Mouse (Mus musculus) heart, postnatal 25 days (tissue): ENCODE data around the gene Hip1r. TPM values are rescaled to one million over a fixed set of nuclear protein-coding genes. Genes with fewer than 3 reads are reported as not detected.
A peak's percentile ranks its signal among the peaks of the same experiment; 100 is the strongest.

Source experiments
- DNase-seq: peaks from one replicate; pipeline ENCODE4 v3.0.0; 2022; ENCODE audit warnings: low spot score
- intact Hi-C: fragments of 180-260 bp; cut with DNase I; formaldehyde crosslinking; loops from one replicate; pipeline ENCODE4 v1.15.1; 2025
- total RNA-seq, 2 experiments: library from RNA; stranded (reverse); gene quantifications; 2 replicates each; pipeline ENCODE4 v1.2.3; 2021

The Hip1r gene
- total RNA-seq = 10 to 100 TPM; 13.4 to 19.0 TPM

GRCm38 (mm10) chr5:123973299-123974178 lies at the start of gene Hip1r:
Gene Hip1r, plus strand, starts transcription at chr5:123973628.
- DNase-seq = peak; percentile 58
- intact Hi-C loops = loop anchor here (2.0 kb wide), 1 partner anchor 17 kb away; no protein-coding TSS in a partner anchor

DNA sequence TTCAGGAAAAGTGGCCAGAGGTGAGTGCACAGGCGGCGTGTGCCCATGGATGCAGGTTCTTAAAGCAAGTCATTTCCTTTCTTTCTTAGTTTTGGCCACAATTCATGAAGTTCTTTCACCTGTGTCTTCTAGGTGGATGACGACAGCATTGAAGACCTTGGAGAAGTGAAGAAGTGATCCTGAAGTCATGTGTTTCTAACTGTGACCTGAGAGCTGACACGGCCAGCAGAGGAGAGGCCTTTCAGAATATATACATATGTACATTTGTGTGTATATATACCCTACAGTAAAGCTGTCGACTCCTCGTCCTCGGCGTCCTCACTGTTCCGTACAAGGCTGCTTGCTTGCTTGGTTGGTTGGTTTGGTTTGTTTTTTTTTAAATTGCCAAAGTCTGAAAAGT lies 46.3 kb upstream of the Hip1r start, which contains the start of gene Gm43518:
TSS of gene Gm43518 (plus strand) at position 301 of the 400 bp plus-strand sequence.
- intact Hi-C loops = no loop called here

GRCm38 (mm10) chr5:123930508-123930989 lies 42.9 kb upstream of the Hip1r start, which contains the start of gene Ccdc62:
Gene Ccdc62, plus strand, starts transcription at chr5:123930679.
- intact Hi-C loops = no loop called here
- peak; percentile 86 for DNase-seq

More for the DNA sequence above, 46.3 kb upstream of the Hip1r start, which contains the start of gene Gm43518:
- no peak for DNase-seq

DNA sequence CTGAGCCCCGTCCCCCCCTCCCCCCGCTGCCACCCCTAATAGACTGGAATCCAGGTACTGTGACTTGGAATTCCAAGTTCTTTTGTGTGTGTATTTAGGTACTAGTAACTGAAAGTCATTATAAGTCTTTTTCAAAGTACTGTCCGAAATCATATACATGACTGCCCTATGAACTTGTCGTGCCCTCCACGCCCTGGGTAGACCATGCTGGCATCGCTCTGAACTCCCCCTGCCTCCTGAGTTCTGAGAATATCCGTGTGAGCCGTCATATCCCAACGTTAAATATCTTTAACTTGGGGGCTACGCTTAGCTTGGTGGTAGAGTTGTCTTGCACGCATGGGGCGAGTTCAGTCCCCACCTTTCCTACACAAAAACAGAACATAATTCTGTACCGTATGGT lies 42.3 kb upstream of the Hip1r start:
- no peak for DNase-seq
- intact Hi-C loops = no loop called here

- intact Hi-C loops = no loop called here
Observed at GRCm38 (mm10) chr5:123932927-123933326, 40.5 kb upstream of the Hip1r start.

GRCm38 (mm10) chr5:123933556-123933955 lies 39.9 kb upstream of the Hip1r start:
- no peak for DNase-seq
- intact Hi-C loops = no loop called here

More at GRCm38 (mm10) chr5:123932927-123933326, 40.5 kb upstream of the Hip1r start:
- no peak for DNase-seq

- no peak for DNase-seq
- intact Hi-C loops = no loop called here
Observed at GRCm38 (mm10) chr5:123933957-123934591, 39.4 kb upstream of the Hip1r start.

GRCm38 (mm10) chr5:123935931-123936330 lies 37.5 kb upstream of the Hip1r start:
- intact Hi-C loops = no loop called here
- no peak for DNase-seq

GRCm38 (mm10) chr5:123938479-123938878 lies 34.9 kb upstream of the Hip1r start:
- intact Hi-C loops = no loop called here
- no peak for DNase-seq

DNA sequence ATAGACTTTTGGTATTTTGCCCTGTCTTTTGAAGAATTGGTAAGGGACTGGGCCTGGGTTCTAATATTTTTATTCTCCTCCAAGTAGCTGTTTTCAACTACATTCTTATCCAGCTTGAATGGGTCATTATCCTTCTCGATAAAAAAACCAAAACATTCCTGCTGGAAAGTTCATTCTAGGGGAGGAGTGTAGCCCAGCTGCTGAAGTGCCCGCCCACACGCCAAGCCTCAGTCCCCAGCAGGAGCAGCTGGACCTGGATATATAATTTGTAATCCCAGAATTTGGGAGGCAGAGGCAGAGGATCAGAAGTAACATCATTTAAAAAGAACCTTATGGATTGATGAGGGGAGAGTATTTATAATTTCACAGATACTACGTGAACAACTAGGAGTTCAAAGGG lies 26.9 kb upstream of the Hip1r start:
- no peak for DNase-seq
- intact Hi-C loops = loop anchor here (2.0 kb wide), 1 partner anchor 138 kb away; no protein-coding TSS in a partner anchor

DNA sequence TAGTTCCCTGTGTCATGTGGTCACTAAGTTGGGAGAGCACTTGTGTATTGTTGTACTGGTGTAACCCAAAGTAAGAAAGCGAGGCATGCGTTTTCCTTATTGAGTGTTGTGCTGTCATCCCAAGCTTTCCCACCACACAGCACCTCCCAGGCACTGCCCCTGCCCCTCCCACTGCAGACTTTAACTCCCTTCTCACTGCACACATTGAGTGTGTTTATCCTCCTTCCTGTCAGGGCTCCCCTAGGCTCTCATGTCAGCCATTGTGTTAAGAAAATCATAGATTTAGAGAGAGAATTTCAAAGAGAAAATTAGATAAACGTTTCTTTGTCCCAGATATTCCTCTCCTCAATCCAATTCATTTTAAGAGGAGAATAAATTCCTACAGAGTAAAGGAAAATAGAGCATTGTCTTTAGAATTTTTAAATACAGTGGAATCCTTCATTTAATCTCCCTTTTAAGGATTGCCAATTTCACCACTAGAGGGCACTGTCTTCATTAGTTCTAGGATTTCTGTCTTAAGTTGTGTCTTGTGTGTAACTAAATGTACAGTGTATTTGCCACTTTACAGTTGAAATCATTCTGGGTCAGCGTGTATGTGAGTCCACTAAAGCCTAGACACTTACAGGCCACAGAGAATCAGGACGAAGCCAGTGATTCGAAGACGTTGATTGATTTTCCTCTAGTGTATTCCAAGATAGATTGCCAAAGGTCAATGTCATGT lies 26.2 kb upstream of the Hip1r start:
- intact Hi-C loops = loop anchor here (1.0 to 2.0 kb wide), 2 partner anchors 45 to 138 kb away; no protein-coding TSS in a partner anchor
- DNase-seq = no peak

GRCm38 (mm10) chr5:123952365-123953045 lies 20.9 kb upstream of the Hip1r start:
- intact Hi-C loops = no loop called here
- no peak for DNase-seq

GRCm38 (mm10) chr5:123957213-123957612 lies 16.2 kb upstream of the Hip1r start:
- DNase-seq = no peak
- intact Hi-C loops = no loop called here

DNA sequence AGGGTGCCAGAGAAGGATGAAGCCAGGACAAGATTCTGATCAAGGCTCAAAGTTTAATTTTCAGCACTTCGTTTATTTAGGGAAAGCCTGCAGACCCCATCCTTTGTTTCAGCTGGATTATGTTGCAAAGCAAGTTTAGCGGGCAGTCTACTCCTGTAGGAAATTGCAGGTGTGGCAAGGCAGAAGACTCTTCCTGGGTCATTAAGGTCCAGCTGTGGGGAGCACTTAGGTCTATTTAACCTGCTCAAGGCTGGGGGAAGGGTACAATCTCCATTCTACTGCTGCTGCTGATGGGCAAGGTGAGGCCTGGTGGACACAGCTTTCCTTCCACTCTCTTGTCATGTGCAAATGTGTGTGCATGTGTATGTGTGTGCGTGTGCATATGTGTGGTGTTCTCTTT lies 14.4 kb upstream of the Hip1r start:
- intact Hi-C loops = no loop called here
- DNase-seq = no peak

GRCm38 (mm10) chr5:123960129-123960528 lies 13.3 kb upstream of the Hip1r start:
- intact Hi-C loops = no loop called here
- DNase-seq = no peak

DNA sequence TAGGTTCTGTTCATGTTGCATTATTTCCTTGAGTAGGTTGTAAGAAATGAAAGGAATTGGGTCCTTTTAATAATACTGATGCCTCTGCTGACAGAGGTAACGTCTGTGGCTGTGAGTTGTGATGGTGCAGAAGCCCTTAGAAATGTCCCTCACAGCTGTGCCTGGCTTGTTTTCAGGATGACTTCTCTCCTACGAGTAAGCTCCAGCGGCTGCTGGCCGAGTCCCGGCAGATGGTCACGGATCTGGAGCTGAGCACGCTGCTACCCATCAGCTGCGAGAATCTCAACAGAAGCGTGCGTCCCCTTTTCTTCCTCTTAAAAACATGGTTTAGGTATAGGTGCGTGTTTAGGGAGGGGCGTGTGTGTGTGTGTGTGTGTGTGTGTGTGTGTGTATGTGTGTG lies 12.4 kb upstream of the Hip1r start:
- intact Hi-C loops = no loop called here

GRCm38 (mm10) chr5:123964208-123964607 lies 9.2 kb upstream of the Hip1r start:
- DNase-seq = no peak
- intact Hi-C loops = no loop called here

More for the DNA sequence above, 12.4 kb upstream of the Hip1r start:
- no peak for DNase-seq

DNA sequence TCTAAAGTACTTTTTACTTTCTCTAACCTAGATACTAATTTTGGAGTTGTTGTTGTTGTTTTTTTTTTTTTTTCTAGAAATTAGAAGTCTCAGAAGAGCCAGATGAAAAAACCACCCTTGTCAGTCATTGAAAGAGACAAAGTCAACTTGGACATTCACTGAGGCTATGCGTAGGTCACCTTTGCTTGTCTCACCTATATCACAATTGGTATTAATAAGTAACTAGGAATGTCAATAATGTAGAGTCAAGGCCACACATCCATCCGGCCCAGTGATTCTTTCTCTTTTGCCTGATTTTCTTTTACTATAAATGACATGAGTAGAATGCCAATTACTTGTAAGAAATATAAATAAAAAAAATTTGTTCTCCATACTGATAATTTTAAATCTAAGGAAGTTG lies 6.7 kb upstream of the Hip1r start:
- intact Hi-C loops = no loop called here
- no peak for DNase-seq

DNA sequence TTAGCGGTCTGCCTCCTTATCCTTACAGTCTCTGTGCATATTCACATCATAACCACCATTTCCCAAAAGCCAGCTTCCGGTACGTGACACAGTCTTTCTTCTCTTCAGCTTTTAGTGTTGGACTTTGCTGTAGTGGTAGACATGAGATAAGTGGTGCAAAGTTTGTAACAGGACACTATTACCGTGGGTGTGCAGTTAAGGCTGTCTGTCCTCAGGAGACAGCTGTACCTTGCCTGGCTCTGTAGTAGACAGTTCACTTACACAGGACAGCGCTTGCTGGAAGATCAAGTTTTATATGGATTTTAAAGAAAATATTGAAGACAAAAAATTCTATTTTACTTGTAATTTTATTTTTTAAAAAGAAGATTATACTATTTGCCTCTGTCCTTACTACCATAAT lies 5.0 kb upstream of the Hip1r start:
- no peak for DNase-seq

More for the DNA sequence above, 5.0 kb upstream of the Hip1r start:
- intact Hi-C loops = no loop called here
